Mouse (Mus musculus) adrenal gland, adult 2 months (tissue): ENCODE data around the gene Sos2. TPM values are rescaled to one million over a fixed set of nuclear protein-coding genes. Genes with fewer than 3 reads are reported as not detected.

ENCODE experiments used
- DNase-seq: peaks from one replicate; pipeline ENCODE4 v3.0.0; 2021
- long read RNA-seq: library from polyadenylated mRNA; stranded (forward); transcript quantifications from one replicate; pipeline ENCODE4 v2.0.0, GENCODE M21; 2021
- polyA plus RNA-seq: library from polyadenylated mRNA; depleted of rRNA; stranded (reverse); fragments of >200 nt; gene quantifications from 2 replicates; pipeline ENCODE4 v1.2.3, GENCODE M21; 2012; rRNA removed
- total RNA-seq, 2 experiments: library from RNA; stranded (reverse); gene quantifications; 2 replicates each; pipeline ENCODE4 v1.2.3; 2021

The Sos2 gene
- total RNA-seq (10 to 100 TPM; 44.2 to 55.2 TPM), polyA plus RNA-seq (9.6 and 14.1 TPM in 2 replicates)
- long read RNA-seq, full-length matches to known transcripts: 1 of 4 reads
- long read RNA-seq, partial matches to known transcripts: 1 of 4 reads
- long read RNA-seq, other reads (novel, unspliced or antisense): 2 of 4 reads

DNA sequence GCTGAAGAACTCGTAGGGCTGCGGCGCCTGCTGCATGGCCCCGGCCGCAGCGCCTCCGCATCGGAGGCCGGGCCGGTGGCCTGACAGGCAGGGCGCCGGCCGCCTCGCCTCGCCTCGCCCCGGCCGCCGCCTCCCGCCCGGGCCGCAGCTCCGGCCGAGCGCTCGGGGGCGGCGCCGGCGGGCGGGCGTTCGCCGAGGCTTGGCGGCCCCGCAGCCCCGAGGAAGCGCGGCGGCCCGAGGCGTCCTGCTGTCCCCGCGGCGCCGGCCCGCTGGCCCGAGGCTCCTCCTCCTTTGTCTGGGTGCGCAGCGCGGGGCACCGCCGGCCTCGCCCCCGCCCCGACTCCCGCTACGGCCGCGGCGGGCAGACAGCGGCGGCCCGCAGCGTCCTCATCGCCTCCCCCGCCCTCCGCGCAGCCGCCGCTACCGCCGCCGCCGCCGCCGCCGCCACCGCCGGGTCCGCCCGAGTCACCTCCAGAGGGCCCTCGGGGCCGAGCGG, at the start of gene Sos2:
Gene Sos2 (minus strand): TSS at position 287 of the 496 bp plus-strand sequence.
- DNase-seq: peak; percentile 85

DNA sequence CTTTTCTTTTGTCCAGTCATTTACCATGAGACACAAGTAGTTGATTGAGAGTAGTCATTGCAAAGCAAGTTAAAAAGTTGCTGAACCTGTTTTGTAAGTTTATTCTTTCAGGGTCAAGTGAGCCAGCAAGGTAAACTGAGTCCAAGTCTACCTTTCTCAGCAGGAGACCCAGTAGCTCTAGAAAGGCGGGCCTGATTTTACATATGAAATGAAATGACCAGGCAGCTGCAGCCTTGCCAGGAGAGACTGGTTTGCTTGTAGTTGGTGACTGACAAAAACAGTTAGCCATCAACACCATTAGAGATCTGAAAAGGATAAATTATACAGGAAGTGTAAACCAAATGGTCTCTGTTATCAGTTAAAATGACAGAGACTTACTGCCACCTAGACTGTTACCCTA, 48.7 kb upstream of the Sos2 start:
- DNase-seq: no peak

GRCm38 (mm10) chr12:69729246-69729645, 47.6 kb upstream of the Sos2 start:
- DNase-seq: no peak

GRCm38 (mm10) chr12:69724711-69725460, 43.2 kb upstream of the Sos2 start, which contains the start of the genes L2hgdh and Atp5s:
L2hgdh (minus strand) TSS chr12:69724873.
Atp5s (plus strand) TSS chr12:69724950.
- DNase-seq: peak; percentile 98

GRCm38 (mm10) chr12:69724018-69724710, 42.5 kb upstream of the Sos2 start:
- DNase-seq: peak; percentile 16

DNA sequence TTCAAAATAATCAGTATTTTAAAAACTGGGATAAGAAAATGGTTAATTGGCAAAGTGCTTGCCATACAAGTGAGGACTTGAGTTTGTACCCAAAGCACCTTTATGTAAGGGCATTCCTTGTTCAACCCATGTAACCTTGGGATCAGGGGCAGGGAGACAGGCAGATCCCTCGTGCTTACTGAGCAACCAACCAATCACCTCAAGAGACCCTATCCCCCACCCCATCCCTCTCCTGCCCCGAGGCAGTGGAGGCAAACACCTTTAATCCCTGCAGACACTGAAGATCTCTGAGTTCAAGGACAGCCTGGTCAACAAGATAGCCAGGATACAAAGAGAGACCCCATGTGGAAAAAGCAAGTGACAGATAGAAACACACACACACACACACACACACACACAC, 41.7 kb upstream of the Sos2 start:
- no peak for DNase-seq

- no peak for DNase-seq
Observed at GRCm38 (mm10) chr12:69722857-69723256, 41.2 kb upstream of the Sos2 start.

DNA sequence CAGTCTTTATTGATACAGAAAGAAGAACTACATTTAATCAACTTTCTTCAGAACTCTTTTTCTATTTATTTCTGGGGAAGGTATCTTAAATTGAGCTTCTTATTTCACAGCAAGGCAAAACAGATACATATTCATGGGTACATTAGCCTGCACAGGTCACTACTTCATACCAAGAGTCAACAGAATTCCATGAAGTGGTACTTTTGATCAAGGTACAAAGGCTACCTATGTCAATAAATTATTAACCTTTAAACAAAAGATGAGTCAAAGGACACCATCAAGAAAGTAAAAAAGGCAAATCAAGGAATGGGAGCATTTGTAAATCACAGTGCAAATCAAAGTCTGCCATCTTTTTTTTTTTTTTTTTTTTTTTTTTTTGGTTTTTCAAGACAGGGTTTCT, 32.0 kb upstream of the Sos2 start:
- DNase-seq: no peak

GRCm38 (mm10) chr12:69704799-69705458, 23.3 kb upstream of the Sos2 start:
- DNase-seq: peak; percentile 27

DNA sequence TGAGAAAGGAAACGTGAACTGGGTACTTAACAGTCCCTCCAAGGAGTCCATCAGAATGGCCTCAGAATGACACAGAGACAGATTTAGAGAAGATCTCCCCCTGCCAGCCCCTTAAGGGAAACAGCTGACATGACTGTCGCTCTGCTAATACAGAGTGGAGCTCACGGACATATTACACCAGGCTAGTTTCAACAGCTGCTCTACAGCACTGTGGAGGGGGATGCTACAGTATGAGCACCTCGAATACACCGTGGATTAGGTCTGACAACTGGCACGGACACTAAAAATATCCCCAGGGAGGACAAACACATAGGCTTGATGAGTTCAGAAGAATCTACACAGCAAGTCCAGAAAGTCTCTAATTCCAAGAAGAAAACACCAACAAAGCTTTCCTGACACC, 16.7 kb upstream of the Sos2 start:
- no peak for DNase-seq

GRCm38 (mm10) chr12:69696746-69697145, 15.1 kb upstream of the Sos2 start:
- DNase-seq: peak; percentile 65

- DNase-seq: no peak
Observed at GRCm38 (mm10) chr12:69693471-69693870, 11.8 kb upstream of the Sos2 start.

GRCm38 (mm10) chr12:69690714-69691113, 9.1 kb upstream of the Sos2 start:
- no peak for DNase-seq

GRCm38 (mm10) chr12:69689094-69689493, 7.4 kb upstream of the Sos2 start:
- DNase-seq: no peak

- no peak for DNase-seq
Observed at GRCm38 (mm10) chr12:69688368-69688767, 6.7 kb upstream of the Sos2 start.

GRCm38 (mm10) chr12:69683537-69683936, 1.9 kb upstream of the Sos2 start:
- peak; percentile 91 for DNase-seq

GRCm38 (mm10) chr12:69682788-69683419, 1.3 kb upstream of the Sos2 start:
- DNase-seq: no peak

GRCm38 (mm10) chr12:69682065-69682787, 574 bp upstream of the Sos2 start:
- DNase-seq: peak; percentile 92

- peak; percentile 78 for DNase-seq
Observed at GRCm38 (mm10) chr12:69680635-69681565, 752 bp downstream of the Sos2 start.

- no peak for DNase-seq
Observed at GRCm38 (mm10) chr12:69676157-69676556, 5.5 kb downstream of the Sos2 start.
